18 mouse cellular contexts compared by ENCODE assay signal in the genomic region with DNA sequence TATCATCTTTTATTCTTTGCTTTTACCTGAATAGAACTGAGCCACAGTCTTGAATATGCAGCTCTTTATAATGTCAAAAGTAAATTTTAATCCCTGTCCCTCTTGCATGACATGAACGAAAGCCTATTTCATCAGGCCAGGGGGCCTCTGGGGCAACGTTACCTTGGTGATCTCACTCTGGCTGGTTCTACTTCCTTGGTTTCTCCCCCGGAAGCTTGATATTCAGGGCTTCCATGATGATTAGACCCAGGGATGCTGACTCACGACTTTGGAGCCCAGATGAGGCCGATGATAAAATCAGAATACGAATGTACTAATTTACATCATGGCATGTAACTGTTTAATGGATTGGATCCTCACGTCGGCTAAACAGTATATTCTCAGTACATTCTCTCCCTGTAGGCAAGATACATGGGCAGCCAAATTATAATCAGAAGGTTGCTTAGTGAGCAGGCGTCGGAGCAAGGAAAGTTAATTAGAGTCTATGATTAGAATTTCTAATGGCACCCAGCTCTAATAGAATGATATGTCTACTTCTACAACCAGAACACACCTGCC. TPM values are rescaled to one million over a fixed set of nuclear protein-coding genes. Genes with fewer than 3 reads are reported as not detected.
DNase-seq lines count a peak whose midpoint lies in the region; ATAC-seq and TF ChIP-seq lines count a peak whose summit lies in the region.
"Had no signal": no experiment of that assay in that cellular context is flagged by ENCODE, and none has a peak within 500 bp of the region (broad histone marks: within the 10 kb centered on the region; RNA-seq: fewer than 3 reads in every experiment).

No protein-coding gene starts in this region.

- no peak overlapping the region for H3K4me2 ChIP-seq in forebrain, embryonic 13.5 days
- H3K4me2 ChIP-seq in hindbrain, embryonic 15.5 days: no peak overlapping the region
- no peak overlapping the region for H3K4me2 ChIP-seq in neural tube, embryonic 13.5 days
- H3K4me2 ChIP-seq: embryonic facial prominence, embryonic 12.5 days; kidney, embryonic 15.5 days; stomach, embryonic 15.5 days had no signal

- ATAC-seq in forebrain, embryonic 13.5 days: no peak
- 0 out of 2 replicates have a peak, but pooled peaks have one; percentile 27 for ATAC-seq in hindbrain, embryonic 15.5 days (ENCODE audit: low FRiP score, low read depth)
- peak; percentile 61; the same call in 1 of the 2 replicates for ATAC-seq in neural tube, embryonic 13.5 days (ENCODE audit: low read depth)

- H3K36me3 ChIP-seq in forebrain, embryonic 13.5 days (ENCODE audit: poor library complexity, severe bottlenecking): no peaks in the 10 kb centered on the region
- peaks cover 7% of the 10 kb centered on the region for H3K36me3 ChIP-seq in forebrain, embryonic 10.5 days (replicated peaks)
- no peaks in the 10 kb centered on the region for H3K36me3 ChIP-seq in hindbrain, embryonic 15.5 days
- H3K36me3 ChIP-seq in neural tube, embryonic 13.5 days: no peaks in the 10 kb centered on the region
- H3K36me3 ChIP-seq in thymus, adult 2 months (ENCODE audit: control insufficient read depth, insufficient read depth, low read length): no peaks in the 10 kb centered on the region
- H3K36me3 ChIP-seq: embryonic facial prominence, embryonic 12.5 days; kidney, embryonic 15.5 days; stomach, embryonic 15.5 days had no signal

- no peak for DNase-seq in forebrain, embryonic 10.5 days (ENCODE audit: extremely low spot score, low spot score)
- DNase-seq in brain, embryonic 14.5 days (ENCODE audit: low read depth): peak; percentile 72
- no peak for DNase-seq in layer of hippocampus, postnatal 25 days (ENCODE audit: extremely low spot score in 1 of 2, low spot score in 1 of 2)
- DNase-seq in adrenal gland, adult 2 months: no peak
- no peak for DNase-seq in thymus, adult 2 months
- DNase-seq: adrenal gland, postnatal 14 days; cerebellum, postnatal 14 days; heart, adult 18-20 months; right cerebral cortex, adult 18-20 months; spleen, adult 18-20 months; thymus, postnatal 14 days had no signal

- WGBS in forebrain, embryonic 13.5 days: 70% methylated on average over 10 of the region's 10 CpGs
- WGBS in forebrain, embryonic 10.5 days: 89% methylated on average over 10 of the region's 10 CpGs
- 42% methylated on average over 10 of the region's 10 CpGs for WGBS in hindbrain, embryonic 15.5 days
- 38% methylated on average over 10 of the region's 10 CpGs for WGBS in neural tube, embryonic 13.5 days
- WGBS in thymus, adult 2 months: 76% methylated on average over 10 of the region's 10 CpGs

- H3K27me3 ChIP-seq in forebrain, embryonic 13.5 days: no peaks in the 10 kb centered on the region
- no peaks in the 10 kb centered on the region for H3K27me3 ChIP-seq in forebrain, embryonic 10.5 days (ENCODE audit: poor library complexity, severe bottlenecking)
- H3K27me3 ChIP-seq in hindbrain, embryonic 15.5 days: no peaks in the 10 kb centered on the region
- no peaks in the 10 kb centered on the region for H3K27me3 ChIP-seq in neural tube, embryonic 13.5 days
- H3K27me3 ChIP-seq in thymus, adult 2 months (ENCODE audit: control insufficient read depth, insufficient read depth, low read length): no peaks in the 10 kb centered on the region
- H3K27me3 ChIP-seq: embryonic facial prominence, embryonic 12.5 days; kidney, embryonic 15.5 days; stomach, embryonic 15.5 days had no signal

- TF ChIP-seq CTCF in brain, embryonic 14.5 days (IDR thresholded peaks at IDR 0.05; ENCODE audit: borderline replicate concordance, extremely low read depth, insufficient read depth, insufficient read length): no peak
- no peak for TF ChIP-seq CTCF in thymus, adult 2 months (IDR thresholded peaks at IDR 0.05; ENCODE audit: borderline replicate concordance, control insufficient read depth, extremely low read depth, insufficient read depth, low read length, poor library complexity)

- no peak for TF ChIP-seq POLR2A in brain, embryonic 14.5 days (IDR thresholded peaks at IDR 0.05; ENCODE audit: borderline replicate concordance, extremely low read depth, insufficient read depth, insufficient read length, poor library complexity, severe bottlenecking)
- no peak for TF ChIP-seq POLR2A in thymus, adult 2 months (IDR thresholded peaks at IDR 0.05; ENCODE audit: control insufficient read depth, extremely low read depth, insufficient read depth, low read length, poor library complexity)

- H3K9me3 ChIP-seq in forebrain, embryonic 13.5 days (replicated peaks): no peaks in the 10 kb centered on the region
- no peaks in the 10 kb centered on the region for H3K9me3 ChIP-seq in forebrain, embryonic 10.5 days
- no peaks in the 10 kb centered on the region for H3K9me3 ChIP-seq in hindbrain, embryonic 15.5 days
- no peaks in the 10 kb centered on the region for H3K9me3 ChIP-seq in neural tube, embryonic 13.5 days
- H3K9me3 ChIP-seq: embryonic facial prominence, embryonic 12.5 days; kidney, embryonic 15.5 days; stomach, embryonic 15.5 days had no signal

- H3K9ac ChIP-seq in forebrain, embryonic 13.5 days: no peak overlapping the region
- H3K9ac ChIP-seq in hindbrain, embryonic 15.5 days: no peak overlapping the region
- no peak overlapping the region for H3K9ac ChIP-seq in neural tube, embryonic 13.5 days
- H3K9ac ChIP-seq: embryonic facial prominence, embryonic 12.5 days; kidney, embryonic 15.5 days; stomach, embryonic 15.5 days had no signal

- H3K4me3 ChIP-seq in forebrain, embryonic 13.5 days: no peak overlapping the region
- H3K4me3 ChIP-seq in forebrain, embryonic 10.5 days: no peak overlapping the region
- no peak overlapping the region for H3K4me3 ChIP-seq in hindbrain, embryonic 15.5 days
- no peak overlapping the region for H3K4me3 ChIP-seq in neural tube, embryonic 13.5 days
- H3K4me3 ChIP-seq in thymus, adult 2 months (ENCODE audit: control insufficient read depth, insufficient read depth, low read length): no peak overlapping the region
- H3K4me3 ChIP-seq: embryonic facial prominence, embryonic 12.5 days; kidney, embryonic 15.5 days; stomach, embryonic 15.5 days had no signal

- H3K4me1 ChIP-seq in forebrain, embryonic 13.5 days: peaks cover 2% of the 10 kb centered on the region
- H3K4me1 ChIP-seq in forebrain, embryonic 10.5 days: peaks cover 15% of the 10 kb centered on the region
- peaks cover 11% of the 10 kb centered on the region for H3K4me1 ChIP-seq in hindbrain, embryonic 15.5 days (replicated peaks)
- peaks cover 55% of the 10 kb centered on the region for H3K4me1 ChIP-seq in neural tube, embryonic 13.5 days (replicated peaks)
- H3K4me1 ChIP-seq in thymus, adult 2 months (replicated peaks; ENCODE audit: control insufficient read depth, insufficient read depth, low read length): peaks cover 3% of the 10 kb centered on the region

- 0 out of 2 replicates have a peak overlapping the region, but pooled peaks have one; percentile 14 for H3K27ac ChIP-seq in forebrain, embryonic 13.5 days
- H3K27ac ChIP-seq in forebrain, embryonic 10.5 days: no peak overlapping the region
- H3K27ac ChIP-seq in hindbrain, embryonic 15.5 days (replicated peaks): peak overlapping the region; percentile 20; the same call in 1 of the 2 replicates
- peak overlapping the region; percentile 46 for H3K27ac ChIP-seq in neural tube, embryonic 13.5 days (replicated peaks)
- no peak overlapping the region for H3K27ac ChIP-seq in thymus, adult 2 months (ENCODE audit: control insufficient read depth, insufficient read depth, low read length)
- H3K27ac ChIP-seq: embryonic facial prominence, embryonic 12.5 days; kidney, embryonic 15.5 days; stomach, embryonic 15.5 days had no signal

RNA-seq across cellular contexts. Expression of a gene that starts 18.3 kb away (rescaled TPM):
- polyA plus RNA-seq in forebrain, embryonic 13.5 days (2015; fragmentation: Nextera tagmentation; extraction: Ambion mirVana): 0.10 and 0.14 TPM in 2 replicates
- polyA plus RNA-seq in forebrain, embryonic 10.5 days (2016; fragmentation: Nextera tagmentation; extraction: Ambion mirVana): 0.51 and 0.84 TPM in 2 replicates
- 0.04 and 0.14 TPM in 2 replicates for polyA plus RNA-seq in brain, embryonic 14.5 days (2012; rRNA removed)
- not detected in 2 replicates for polyA plus RNA-seq in hindbrain, embryonic 15.5 days (2015; fragmentation: Nextera tagmentation; extraction: Ambion mirVana)
- polyA plus RNA-seq in neural tube, embryonic 13.5 days (2015; fragmentation: Nextera tagmentation; extraction: Ambion mirVana): not detected in 2 replicates
- total RNA-seq in layer of hippocampus, postnatal 25 days (2021): not detected
- not detected for total RNA-seq in adrenal gland, adult 2 months (2021)
- polyA plus RNA-seq in adrenal gland, adult 2 months (2012; rRNA removed): not detected in 2 replicates
- polyA plus RNA-seq in thymus, adult 2 months (2012; rRNA removed): 0.10 TPM in 1 of 2 replicates, not detected in the other
- total RNA-seq: adrenal gland, postnatal 14 days; heart, adult 18-20 months had no signal
- polyA plus RNA-seq: liver, embryonic 16.5 days had no signal

RNA-seq across cellular contexts. Expression of a gene that starts 24.3 kb away (rescaled TPM):
- 3.4 and 3.6 TPM in 2 replicates for polyA plus RNA-seq in forebrain, embryonic 13.5 days (2015; fragmentation: Nextera tagmentation; extraction: Ambion mirVana)
- 2.9 and 3.4 TPM in 2 replicates for polyA plus RNA-seq in forebrain, embryonic 10.5 days (2016; fragmentation: Nextera tagmentation; extraction: Ambion mirVana)
- 2.5 and 3.3 TPM in 2 replicates for polyA plus RNA-seq in brain, embryonic 14.5 days (2012; rRNA removed)
- 0.52 and 0.96 TPM in 2 replicates for polyA plus RNA-seq in hindbrain, embryonic 15.5 days (2015; fragmentation: Nextera tagmentation; extraction: Ambion mirVana)
- polyA plus RNA-seq in neural tube, embryonic 13.5 days (2015; fragmentation: Nextera tagmentation; extraction: Ambion mirVana): 0.59 and 0.87 TPM in 2 replicates
- total RNA-seq in layer of hippocampus, postnatal 25 days (2021): not detected
- 1 to 10 TPM; 1.6 to 2.1 TPM for total RNA-seq in adrenal gland, adult 2 months (2021)
- polyA plus RNA-seq in adrenal gland, adult 2 months (2012; rRNA removed): 0.94 and 1.1 TPM in 2 replicates
- polyA plus RNA-seq in thymus, adult 2 months (2012; rRNA removed): 0.11 and 0.17 TPM in 2 replicates
- total RNA-seq: heart, adult 18-20 months had no signal

RNA-seq across cellular contexts. Expression of a gene that starts 46.5 kb away (rescaled TPM):
- 0.96 and 1.3 TPM in 2 replicates for polyA plus RNA-seq in forebrain, embryonic 13.5 days (2015; fragmentation: Nextera tagmentation; extraction: Ambion mirVana)
- 0.21 TPM in 1 of 2 replicates, not detected in the other for polyA plus RNA-seq in forebrain, embryonic 10.5 days (2016; fragmentation: Nextera tagmentation; extraction: Ambion mirVana)
- 0.68 and 1.0 TPM in 2 replicates for polyA plus RNA-seq in brain, embryonic 14.5 days (2012; rRNA removed)
- polyA plus RNA-seq in hindbrain, embryonic 15.5 days (2015; fragmentation: Nextera tagmentation; extraction: Ambion mirVana): 0.73 and 1.0 TPM in 2 replicates
- polyA plus RNA-seq in neural tube, embryonic 13.5 days (2015; fragmentation: Nextera tagmentation; extraction: Ambion mirVana): 0.25 and 0.52 TPM in 2 replicates
- total RNA-seq in layer of hippocampus, postnatal 25 days (2021): not detected
- not detected for total RNA-seq in adrenal gland, adult 2 months (2021)
- not detected in 2 replicates for polyA plus RNA-seq in adrenal gland, adult 2 months (2012; rRNA removed)
- not detected in 2 replicates for polyA plus RNA-seq in thymus, adult 2 months (2012; rRNA removed)
- total RNA-seq: heart, adult 18-20 months had no signal

RNA-seq across cellular contexts. Expression of a gene that starts 51.1 kb away (rescaled TPM):
- 4.1 and 5.2 TPM in 2 replicates for polyA plus RNA-seq in forebrain, embryonic 13.5 days (2015; fragmentation: Nextera tagmentation; extraction: Ambion mirVana)
- 11.9 and 15.6 TPM in 2 replicates for polyA plus RNA-seq in forebrain, embryonic 10.5 days (2016; fragmentation: Nextera tagmentation; extraction: Ambion mirVana)
- 3.4 and 4.1 TPM in 2 replicates for polyA plus RNA-seq in brain, embryonic 14.5 days (2012; rRNA removed)
- polyA plus RNA-seq in hindbrain, embryonic 15.5 days (2015; fragmentation: Nextera tagmentation; extraction: Ambion mirVana): 7.3 and 8.5 TPM in 2 replicates
- polyA plus RNA-seq in neural tube, embryonic 13.5 days (2015; fragmentation: Nextera tagmentation; extraction: Ambion mirVana): 6.2 and 7.8 TPM in 2 replicates
- 1 to 10 TPM; 1.2 to 1.4 TPM for total RNA-seq in layer of hippocampus, postnatal 25 days (2021)
- under 1 TPM; 0.69 to 0.98 TPM for total RNA-seq in adrenal gland, adult 2 months (2021)
- 0.10 TPM in 1 of 2 replicates, not detected in the other for polyA plus RNA-seq in adrenal gland, adult 2 months (2012; rRNA removed)
- not detected in 2 replicates for polyA plus RNA-seq in thymus, adult 2 months (2012; rRNA removed)

Comparison
In these comparisons a context has a peak if more than half of its experiments do, and no peak if none do; other contexts are left out.
1. H3K27ac ChIP-seq: peak in forebrain, embryonic 13.5 days (single experiment), hindbrain, embryonic 15.5 days (single experiment) and neural tube, embryonic 13.5 days (single experiment); none in forebrain, embryonic 10.5 days (single experiment) and thymus, adult 2 months (single experiment).